Mouse (Mus musculus) MEL (cell line): ENCODE results near the gene Rassf2.

Source experiments
- CTCF ChIP-seq, 3 experiments: IDR thresholded peaks in 2 of 3; conservative IDR thresholded peaks in 1 of 3; 2 replicates each; pipeline ENCODE4 v1.5.1; 2011 to 2012; ENCODE audit warnings: low read length in 3 of 3, low read depth in 2 of 3, mild to moderate bottlenecking in 2 of 3, improper control_type of control experiment in 1 of 3, inconsistent platforms in 1 of 3, mixed read lengths in 1 of 3, moderate library complexity in 1 of 3; ENCODE audit not compliant: control insufficient read depth in 1 of 3, insufficient read depth in 1 of 3, poor library complexity in 1 of 3, severe bottlenecking in 1 of 3
- E2F4 ChIP-seq: IDR thresholded peaks from 2 replicates; pipeline ENCODE4 v1.6.1; 2011; ENCODE audit warnings: low read depth, low read length, improper control_type of control experiment, borderline replicate concordance
- EP300 ChIP-seq, 2 experiments: IDR thresholded peaks; 2 replicates each; pipeline ENCODE4 v1.6.1; 2011; ENCODE audit warnings: improper control_type of control experiment in 2 of 2, low read length in 2 of 2, low read depth in 1 of 2, mild to moderate bottlenecking in 1 of 2
- JUND ChIP-seq: IDR thresholded peaks from 2 replicates; pipeline ENCODE4 v1.6.1; 2011; ENCODE audit warnings: low read depth, mild to moderate bottlenecking, improper control_type of control experiment, low read length
- POLR2AphosphoS2 ChIP-seq: IDR thresholded peaks from 2 replicates; pipeline ENCODE4 v1.6.1; 2011; ENCODE audit warnings: low read length, improper control_type of control experiment
- POLR2AphosphoS5 ChIP-seq: IDR thresholded peaks from 2 replicates; pipeline ENCODE4 v1.6.1; 2012; ENCODE audit warnings: low read depth, borderline replicate concordance, mild to moderate bottlenecking, inconsistent platforms, low read length, moderate library complexity, mixed read lengths
- RCOR1 ChIP-seq: IDR thresholded peaks from 2 replicates; pipeline ENCODE4 v1.6.1; 2012; ENCODE audit warnings: low read depth, mild to moderate bottlenecking, inconsistent platforms, low read length, improper control_type of control experiment

DNA sequence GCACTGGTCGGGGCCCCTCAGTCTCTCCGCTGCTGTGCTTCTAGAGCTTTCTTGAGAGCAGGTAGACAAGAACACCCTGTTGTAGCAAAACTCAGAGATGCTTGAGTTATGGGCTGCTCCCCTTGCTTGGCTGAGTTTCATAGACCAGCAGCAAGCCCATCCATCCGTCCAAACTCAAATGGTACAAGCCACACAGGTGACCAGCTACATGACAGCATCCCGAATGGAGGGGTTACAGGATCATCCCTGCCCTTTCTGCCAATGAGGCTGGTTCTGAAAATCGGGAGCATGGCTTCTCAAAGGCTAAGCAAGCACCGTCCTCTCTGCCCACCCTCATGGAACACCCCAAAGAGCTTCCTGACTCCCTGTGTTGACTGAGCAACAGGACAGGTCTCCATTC lies 35.1 kb downstream of the Rassf2 start:
- no peak for TF ChIP-seq POLR2AphosphoS2
- TF ChIP-seq JUND, result no peak
- TF ChIP-seq CTCF (IDR thresholded peaks at IDR 0.05 in 2 of 3, conservative IDR thresholded peaks at IDR 0.05 in 1 of 3; ENCODE audit: control insufficient read depth in 1 of 3, insufficient read depth in 1 of 3, low read depth in 2 of 3, low read length in 3 of 3, poor library complexity in 1 of 3, severe bottlenecking in 1 of 3), result no peak
- no peak for TF ChIP-seq E2F4
- TF ChIP-seq POLR2AphosphoS5, result no peak
- TF ChIP-seq RCOR1, result no peak
- no peak for TF ChIP-seq EP300 (IDR thresholded peaks at IDR 0.05; ENCODE audit: low read depth in 1 of 2, low read length in 2 of 2)
